Mouse (Mus musculus): ENCODE measurements at regions not wholly inside any gene's neighbourhood (a gene's known extent, or its start where the extent isn't known, plus 50 kb on each side); places are given as distances from the start of the nearest gene placed in this dataset.

DNA sequence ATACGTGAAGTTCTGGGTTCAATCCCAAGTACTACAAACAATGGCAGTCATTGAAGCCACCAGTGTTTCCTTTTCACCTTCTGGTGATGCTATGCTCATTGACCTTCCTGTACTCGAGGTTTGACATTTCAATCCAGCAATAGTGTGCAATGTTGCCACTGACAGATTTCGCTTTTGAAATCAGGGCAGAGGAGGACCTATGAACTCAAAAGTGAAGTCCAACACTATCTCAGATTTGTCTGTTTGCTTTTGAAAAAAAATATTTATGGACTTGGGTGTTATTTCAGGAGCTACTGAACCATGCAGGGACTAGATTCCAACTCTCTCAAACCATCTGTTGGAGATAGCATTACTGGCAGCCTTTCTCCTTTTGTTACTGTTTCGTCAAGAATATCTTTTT is 248.4 kb upstream of the Gm765 start:
- no peak for DNase-seq (ENCODE audit: extremely low read depth)
- no peaks in the 10 kb centered on the region for H3K9me3 ChIP-seq (replicated peaks; ENCODE audit: low read length)
- no peaks in the 10 kb centered on the region for H3K27me3 ChIP-seq (replicated peaks)
- H3K36me3 ChIP-seq (replicated peaks in 1 of 2; ENCODE audit: control insufficient read depth in 1 of 2, insufficient read depth in 1 of 2, low read length in 1 of 2) = no peaks in the 10 kb centered on the region
- H3K79me2 ChIP-seq (replicated peaks; ENCODE audit: control insufficient read depth, extremely low read depth, insufficient read depth, poor library complexity, severe bottlenecking) = no peaks in the 10 kb centered on the region
- no peak overlapping the region for H3K27ac ChIP-seq (ENCODE audit: insufficient read depth, low read depth)
- TF ChIP-seq RCOR1 (conservative IDR thresholded peaks at IDR 0.05; ENCODE audit: low read depth, low read length) (no peak), MEF2A (IDR thresholded peaks at IDR 0.05; ENCODE audit: borderline replicate concordance, low read depth, low read length) (no peak), TBP (conservative IDR thresholded peaks at IDR 0.05; ENCODE audit: low read depth, low read length) (no peak), POLR2AphosphoS2 (IDR thresholded peaks at IDR 0.05; ENCODE audit: low read depth, low read length) (no peak), CHD1 (IDR thresholded peaks at IDR 0.05; ENCODE audit: low read depth, low read length) (no peak), BHLHE40 (IDR thresholded peaks at IDR 0.05; ENCODE audit: low read depth, low read length) (no peak), MAFK (IDR thresholded peaks at IDR 0.05; ENCODE audit: insufficient replicate concordance, low read length) (no peak), E2F4 (IDR thresholded peaks at IDR 0.05; ENCODE audit: insufficient replicate concordance, low read depth, low read length) (no peak), TCF12 (IDR thresholded peaks at IDR 0.05; ENCODE audit: low read depth, low read length) (no peak), MAZ (IDR thresholded peaks at IDR 0.05; ENCODE audit: low read depth, low read length) (no peak), RAD21 (IDR thresholded peaks at IDR 0.05; ENCODE audit: low read depth, low read length) (no peak), MAX (IDR thresholded peaks at IDR 0.05; ENCODE audit: low read length) (no peak), IRF4 (IDR thresholded peaks at IDR 0.05; ENCODE audit: low read depth, low read length) (no peak), KAT2A (IDR thresholded peaks at IDR 0.05; ENCODE audit: insufficient replicate concordance, low read length) (no peak), HCFC1 (IDR thresholded peaks at IDR 0.05; ENCODE audit: low read depth, low read length) (no peak), ZKSCAN1 (IDR thresholded peaks at IDR 0.05; ENCODE audit: borderline replicate concordance, low read depth, low read length) (no peak), SIN3A (IDR thresholded peaks at IDR 0.05; ENCODE audit: low read length) (no peak), ZC3H11A (IDR thresholded peaks at IDR 0.05; ENCODE audit: low read depth, low read length) (no peak)
- dilution Hi-C loops (cut with MboI; ENCODE audit: extremely low pct_ligation_motif_present, extremely low pct_unique_long_range_greater_than_20kb, low sequenced_read_pairs) (no loop called here), in situ Hi-C loops (cut with MboI; ENCODE audit: low pct_ligation_motif_present, low pct_unique_long_range_greater_than_20kb, low sequenced_read_pairs) (no loop called here)
- H3K4me3 ChIP-seq (replicated peaks in 1 of 3; ENCODE audit: low read depth in 2 of 3, low read length in 2 of 3, poor library complexity in 1 of 3) = no peak overlapping the region
- no peak overlapping the region for H3K4me2 ChIP-seq (ENCODE audit: insufficient read depth, low read depth, poor library complexity, severe bottlenecking)
- H3K4me1 ChIP-seq (ENCODE audit: control insufficient read depth in 1 of 2, insufficient read depth in 2 of 2) = peaks cover 0 to 4% of the 10 kb centered on the region in 2 experiments; a peak in 1 of 4 replicates
- no peak overlapping the region for H3K9ac ChIP-seq (ENCODE audit: insufficient read depth, low read depth)

DNA sequence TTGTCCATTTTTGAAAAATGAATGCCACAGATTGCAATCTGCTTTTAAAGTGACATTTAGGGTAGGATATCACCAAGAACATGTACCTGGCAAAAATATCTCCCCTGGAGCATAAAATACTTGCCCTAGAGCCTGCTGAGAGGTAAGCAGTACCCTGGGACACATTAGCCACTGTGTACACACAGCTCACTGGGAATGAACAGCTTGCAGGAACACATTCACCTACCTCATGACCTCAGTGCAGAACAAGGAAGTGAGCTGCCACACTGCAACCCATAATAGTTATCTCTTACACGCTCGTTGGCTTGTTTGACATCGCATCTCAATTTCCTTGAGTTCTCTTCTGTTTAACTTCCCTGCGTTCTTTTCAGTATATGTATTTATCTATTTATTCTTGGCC is 246.4 kb upstream of the Gm765 start:
- in situ Hi-C loops (cut with MboI; ENCODE audit: low pct_ligation_motif_present, low pct_unique_long_range_greater_than_20kb, low sequenced_read_pairs) (no loop called here), dilution Hi-C loops (cut with MboI; ENCODE audit: extremely low pct_ligation_motif_present, extremely low pct_unique_long_range_greater_than_20kb, low sequenced_read_pairs) (no loop called here)
- Histone ChIP-seq H3K27me3 (replicated peaks) (no peaks in the 10 kb centered on the region), H3K9ac (ENCODE audit: insufficient read depth, low read depth) (no peak overlapping the region), H3K4me1 (ENCODE audit: control insufficient read depth in 1 of 2, insufficient read depth in 2 of 2) (peaks cover 0 to 4% of the 10 kb centered on the region in 2 experiments; a peak in 1 of 4 replicates), H3K4me2 (ENCODE audit: insufficient read depth, low read depth, poor library complexity, severe bottlenecking) (no peak overlapping the region), H3K27ac (ENCODE audit: insufficient read depth, low read depth) (no peak overlapping the region), H3K79me2 (replicated peaks; ENCODE audit: control insufficient read depth, extremely low read depth, insufficient read depth, poor library complexity, severe bottlenecking) (no peaks in the 10 kb centered on the region), H3K4me3 (replicated peaks in 1 of 3; ENCODE audit: low read depth in 2 of 3, low read length in 2 of 3, poor library complexity in 1 of 3) (no peak overlapping the region), H3K36me3 (replicated peaks in 1 of 2; ENCODE audit: control insufficient read depth in 1 of 2, insufficient read depth in 1 of 2, low read length in 1 of 2) (no peaks in the 10 kb centered on the region), H3K9me3 (replicated peaks; ENCODE audit: low read length) (no peaks in the 10 kb centered on the region)
- TF ChIP-seq ZC3H11A (IDR thresholded peaks at IDR 0.05; ENCODE audit: low read depth, low read length) (no peak), NELFE (IDR thresholded peaks at IDR 0.05; ENCODE audit: low read depth, low read length) (no peak), ZKSCAN1 (IDR thresholded peaks at IDR 0.05; ENCODE audit: borderline replicate concordance, low read depth, low read length) (no peak), ETS1 (conservative IDR thresholded peaks at IDR 0.05; ENCODE audit: low read depth, low read length) (no peak), POLR2AphosphoS2 (IDR thresholded peaks at IDR 0.05; ENCODE audit: low read depth, low read length) (no peak), NRF1 (IDR thresholded peaks at IDR 0.05; ENCODE audit: low read depth, low read length) (no peak), BHLHE40 (IDR thresholded peaks at IDR 0.05; ENCODE audit: low read depth, low read length) (no peak), ZMIZ1 (IDR thresholded peaks at IDR 0.05; ENCODE audit: low read depth, low read length) (no peak), JUN (IDR thresholded peaks at IDR 0.05; ENCODE audit: insufficient read depth, low read depth, low read length) (no peak), IRF4 (IDR thresholded peaks at IDR 0.05; ENCODE audit: low read depth, low read length) (no peak), RAD21 (IDR thresholded peaks at IDR 0.05; ENCODE audit: low read depth, low read length) (no peak), USF1 (IDR thresholded peaks at IDR 0.05; ENCODE audit: low read depth, low read length) (no peak), TBP (conservative IDR thresholded peaks at IDR 0.05; ENCODE audit: low read depth, low read length) (no peak), MEF2A (IDR thresholded peaks at IDR 0.05; ENCODE audit: borderline replicate concordance, low read depth, low read length) (no peak)
- DNase-seq (ENCODE audit: extremely low read depth) = no peak

Measured in CH12.LX (cell line).